Mouse (Mus musculus) Muller cell, postnatal 12 days (primary cell): ENCODE data around the gene Nckipsd.

Experiments
- DNase-seq: peaks from one replicate; pipeline ENCODE4 v3.0.0-alpha.2; 2015; ENCODE audit errors: inconsistent ontology term

The Nckipsd gene

DNA sequence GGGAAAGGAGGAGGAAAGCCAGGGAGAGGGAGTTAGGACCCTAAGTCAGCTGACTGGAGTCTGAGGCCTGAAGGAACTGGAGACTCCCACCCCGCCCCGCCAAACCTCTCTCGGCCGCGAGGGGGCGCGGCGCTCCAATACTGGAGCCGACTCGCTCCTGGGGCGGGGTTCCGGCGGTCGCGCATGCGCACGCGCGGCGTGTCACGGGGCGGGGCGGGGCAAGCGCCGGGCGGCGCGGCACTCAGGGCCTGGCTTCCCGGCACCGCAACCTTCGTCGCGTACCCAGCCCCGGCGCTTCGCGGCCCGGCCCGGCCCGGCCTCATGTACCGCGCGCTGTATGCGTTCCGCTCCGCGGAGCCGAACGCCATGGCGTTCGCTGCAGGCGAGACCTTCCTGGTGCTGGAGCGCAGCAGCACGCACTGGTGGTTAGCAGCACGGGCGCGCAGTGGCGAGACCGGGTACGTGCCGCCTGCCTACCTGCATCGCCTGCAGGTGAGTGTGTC, at the start of gene Nckipsd:
TSS of gene Nckipsd (plus strand) at position 206 of the 503 bp plus-strand sequence.
- DNase-seq = peak; percentile 94

DNA sequence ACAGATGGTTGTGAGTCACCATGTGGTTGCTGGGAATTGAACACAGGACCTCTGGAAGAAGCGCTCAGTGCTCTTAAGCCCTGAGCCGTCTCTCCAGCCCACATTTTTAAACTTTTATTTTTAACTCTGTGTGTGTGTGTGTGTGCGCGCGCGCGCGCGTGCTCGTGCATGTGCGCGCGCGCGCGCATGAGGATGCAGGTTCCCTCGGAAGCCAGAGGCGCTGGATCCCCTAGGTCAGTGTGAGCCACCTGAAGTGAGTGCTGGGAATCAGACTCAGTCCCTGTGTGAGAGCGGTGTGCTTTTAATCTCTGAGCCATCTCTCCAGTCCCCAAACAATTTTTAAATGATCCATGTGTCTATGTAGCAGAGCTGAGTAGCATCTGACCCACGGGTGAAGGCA, 49.0 kb upstream of the Nckipsd start:
- no peak for DNase-seq

DNA sequence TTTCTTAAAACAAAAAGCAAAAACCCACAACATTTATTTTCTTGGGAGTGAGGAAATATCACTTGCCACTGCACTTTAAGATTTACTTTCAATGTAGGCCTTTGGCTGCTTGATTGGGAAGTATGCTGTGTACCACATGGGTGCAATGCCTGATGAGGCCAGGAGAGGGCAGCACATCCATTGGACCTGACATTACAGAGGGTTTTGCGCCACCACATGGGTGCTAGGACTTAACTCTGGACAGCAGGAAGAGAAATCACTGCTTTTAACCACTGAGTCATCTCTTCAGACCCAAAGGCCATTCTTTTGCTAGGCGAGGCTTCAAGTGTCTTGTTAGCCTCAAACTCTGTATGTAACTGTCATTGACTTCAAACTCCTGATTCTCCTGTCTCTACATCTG, 48.4 kb upstream of the Nckipsd start:
- peak; percentile 10 for DNase-seq

DNA sequence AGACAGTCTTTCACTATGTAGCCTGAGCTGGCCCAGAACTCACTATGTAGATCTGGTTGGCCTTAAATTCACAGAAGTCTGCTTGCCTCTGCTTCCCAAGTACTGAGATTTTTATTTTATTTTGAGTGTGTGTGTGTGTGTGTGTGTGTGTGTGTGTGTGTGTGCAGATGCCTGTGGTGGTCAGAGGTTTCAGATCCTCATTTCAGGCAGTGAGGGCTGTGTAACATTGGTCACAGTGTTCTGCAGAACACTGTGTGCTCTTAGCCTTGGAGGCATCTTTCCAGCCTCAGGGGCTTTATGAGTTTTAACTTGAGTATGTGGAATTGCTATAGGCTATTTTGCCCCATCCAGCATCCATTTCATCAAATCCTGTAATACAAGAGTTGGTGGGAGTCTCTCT, 46.6 kb upstream of the Nckipsd start:
- no peak for DNase-seq

DNA sequence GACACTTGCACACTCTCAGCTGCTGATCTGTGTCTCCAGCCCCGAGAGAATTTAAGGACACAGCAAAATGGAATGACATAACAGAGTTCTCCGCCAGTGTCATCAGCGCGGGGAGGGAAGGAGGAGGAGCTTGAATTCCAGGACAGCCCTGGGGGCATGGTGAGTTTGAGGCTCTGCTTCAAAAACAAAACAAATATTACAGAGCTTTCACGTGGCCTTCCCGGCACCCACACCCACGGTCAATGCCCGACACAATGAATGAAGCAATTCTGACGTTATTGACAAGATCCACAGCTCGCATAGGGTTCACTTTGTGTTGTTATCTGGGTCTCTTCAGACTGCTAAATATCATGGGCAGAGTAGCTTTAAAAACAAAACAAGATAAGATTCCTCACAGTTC, 43.2 kb upstream of the Nckipsd start:
- DNase-seq = no peak

DNA sequence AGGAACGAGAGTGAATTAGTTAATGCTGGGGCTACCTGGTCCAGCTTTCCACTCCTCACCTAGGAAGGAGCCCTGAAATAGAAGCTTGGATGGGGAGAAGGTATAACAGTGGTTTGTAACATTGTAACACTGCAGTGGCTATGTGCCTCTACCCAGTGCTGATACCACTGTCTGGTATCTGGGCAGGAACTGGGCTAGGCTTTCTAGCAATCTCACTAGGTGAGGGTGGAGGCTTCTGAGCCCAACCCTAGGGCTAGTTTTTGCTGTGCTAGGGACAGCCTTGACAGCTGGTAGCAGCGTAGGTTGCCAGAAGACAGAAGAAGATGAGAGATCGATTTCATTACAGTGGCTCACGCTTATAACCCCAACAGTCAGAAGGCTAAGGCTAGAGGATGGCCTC, 31.6 kb upstream of the Nckipsd start:
- DNase-seq = no peak

DNA sequence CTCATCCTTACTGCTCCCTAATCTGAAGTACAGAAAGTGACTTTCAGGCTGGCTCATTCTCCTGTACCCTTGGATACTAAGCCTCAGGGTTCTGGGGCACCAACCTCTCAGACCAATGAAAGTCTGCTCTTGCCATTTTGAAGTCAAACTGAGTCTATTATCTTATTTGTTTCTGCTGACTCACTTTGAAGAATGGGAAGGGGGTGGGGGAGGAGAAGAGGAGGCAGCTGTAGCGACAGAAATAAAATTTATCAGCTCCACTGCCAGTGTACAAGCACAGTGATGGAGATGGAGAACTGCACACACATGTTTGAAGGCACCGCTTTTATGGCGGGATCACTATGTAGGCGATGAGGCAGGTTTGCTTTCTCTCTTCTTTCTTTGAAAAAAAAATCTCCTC, 30.9 kb upstream of the Nckipsd start:
- no peak for DNase-seq

DNA sequence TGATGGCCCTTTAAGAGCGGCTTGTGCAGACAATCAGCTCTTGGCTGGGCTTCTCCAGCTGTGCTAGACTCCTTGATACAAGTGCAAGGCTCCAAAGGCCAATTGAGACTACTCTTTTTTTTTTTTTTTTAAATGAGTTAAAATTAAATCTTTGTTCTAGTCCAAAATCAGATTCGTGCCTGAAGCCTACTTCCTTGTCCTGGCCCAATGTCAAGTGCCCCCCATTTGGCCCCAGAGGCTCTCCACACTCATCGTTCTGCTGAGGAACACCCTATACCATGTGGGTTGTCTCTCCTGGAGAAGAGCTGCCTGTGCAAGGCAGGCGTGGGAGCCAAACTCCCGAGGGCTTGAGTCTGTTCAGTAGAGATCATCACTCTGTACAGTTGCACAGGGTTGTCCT, 27.2 kb upstream of the Nckipsd start:
- no peak for DNase-seq

DNA sequence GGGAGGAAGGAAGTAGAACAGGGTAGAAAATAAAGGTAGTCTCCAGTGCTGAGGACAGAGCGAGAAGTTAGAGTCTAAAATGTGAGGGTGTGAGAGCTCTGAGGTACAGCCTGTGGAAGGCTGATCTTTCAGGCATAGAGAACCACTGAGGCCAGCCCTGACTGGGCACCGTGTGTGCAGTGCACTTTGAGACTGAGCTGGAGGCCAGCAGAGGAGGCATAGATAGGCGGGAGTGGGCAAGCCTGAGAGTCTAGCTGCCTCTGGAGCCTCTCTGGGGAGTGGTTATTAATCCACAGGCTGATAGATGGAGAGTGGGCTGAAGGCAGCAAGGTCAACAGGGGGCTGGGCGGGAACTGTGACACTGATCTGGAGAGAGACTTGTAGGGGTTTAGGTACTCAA, 26.3 kb upstream of the Nckipsd start:
- no peak for DNase-seq

DNA sequence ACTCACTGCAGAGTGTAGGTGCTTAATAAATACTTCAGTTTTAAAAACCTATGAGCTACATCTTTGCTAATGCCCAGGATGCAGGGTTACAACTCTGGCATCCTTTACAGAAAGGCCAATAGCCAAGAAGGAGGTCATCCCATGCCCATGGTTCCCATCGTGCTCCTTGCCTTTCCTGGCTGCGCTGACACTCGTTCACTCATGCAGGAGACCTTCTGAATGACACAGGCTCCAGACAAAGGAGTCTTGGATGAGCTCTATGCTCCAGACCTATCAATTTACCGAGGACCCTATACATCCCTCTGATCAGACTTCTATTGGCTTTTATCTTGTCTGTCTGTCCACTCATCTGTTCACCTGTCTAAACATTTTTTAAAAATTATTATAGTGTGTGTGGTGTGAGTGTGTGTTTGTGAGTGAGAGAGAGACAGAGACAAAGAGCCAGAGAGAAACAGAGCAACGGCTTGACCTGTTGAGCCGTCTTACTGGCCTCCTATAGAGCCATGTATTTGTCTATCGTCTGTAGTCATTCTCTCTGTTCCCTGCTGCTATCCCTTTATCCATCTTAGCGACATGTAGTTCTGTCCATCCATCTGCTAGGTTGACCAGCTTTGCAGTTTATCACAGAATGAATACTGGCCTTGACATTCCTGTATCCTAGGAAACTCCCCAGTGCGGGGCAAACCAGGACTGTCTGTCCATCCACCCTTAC, 25.2 kb upstream of the Nckipsd start:
- DNase-seq = no peak

DNA sequence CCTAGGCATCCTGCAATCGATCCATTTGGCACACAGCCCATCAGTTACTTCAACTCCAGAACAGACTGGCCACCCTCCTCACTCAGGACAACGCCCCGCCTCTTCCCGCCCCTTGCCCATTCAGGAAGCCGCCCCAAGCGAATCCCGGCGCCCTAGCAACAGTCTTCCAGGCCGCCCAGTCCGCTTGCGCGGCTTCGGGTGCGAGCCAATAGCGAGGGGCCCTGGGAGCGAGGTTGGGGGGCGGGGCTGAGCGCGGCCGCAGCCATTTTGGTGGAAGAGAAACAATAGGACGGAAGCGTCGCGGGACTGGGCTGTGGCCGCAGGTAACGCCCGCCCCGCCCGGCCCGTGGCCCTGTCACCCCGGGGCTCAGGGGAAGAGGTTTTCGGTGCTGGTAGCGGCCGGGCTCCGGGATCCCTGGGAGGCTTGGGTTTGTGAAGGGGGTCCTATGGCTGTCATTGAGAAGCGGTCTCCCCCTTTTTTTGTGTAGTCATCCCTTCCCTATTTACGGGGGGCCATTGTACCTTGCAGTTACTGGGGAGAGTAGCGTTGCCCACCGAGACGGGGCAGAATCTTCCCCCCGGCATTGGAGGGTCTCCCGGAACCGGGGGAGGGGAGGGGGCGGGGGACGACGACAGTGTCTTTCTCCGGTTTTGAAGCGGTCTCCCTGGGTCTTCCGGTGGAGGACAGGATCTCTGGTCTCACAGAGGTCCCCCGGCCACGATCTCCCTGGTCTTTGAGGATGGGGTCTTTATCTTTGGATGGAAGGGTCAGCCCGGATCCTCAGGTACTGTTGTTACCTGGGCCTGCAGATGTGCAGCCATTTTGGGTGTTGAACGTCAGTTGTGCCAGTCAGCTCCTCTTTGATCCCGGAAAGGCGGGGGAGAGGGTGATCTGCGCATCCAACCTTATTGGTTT, 24.4 kb upstream of the Nckipsd start, which contains the start of gene Ip6k2:
TSS of gene Ip6k2 (plus strand) at position 249 of the 916 bp plus-strand sequence.
- peak; percentile 98 for DNase-seq

DNA sequence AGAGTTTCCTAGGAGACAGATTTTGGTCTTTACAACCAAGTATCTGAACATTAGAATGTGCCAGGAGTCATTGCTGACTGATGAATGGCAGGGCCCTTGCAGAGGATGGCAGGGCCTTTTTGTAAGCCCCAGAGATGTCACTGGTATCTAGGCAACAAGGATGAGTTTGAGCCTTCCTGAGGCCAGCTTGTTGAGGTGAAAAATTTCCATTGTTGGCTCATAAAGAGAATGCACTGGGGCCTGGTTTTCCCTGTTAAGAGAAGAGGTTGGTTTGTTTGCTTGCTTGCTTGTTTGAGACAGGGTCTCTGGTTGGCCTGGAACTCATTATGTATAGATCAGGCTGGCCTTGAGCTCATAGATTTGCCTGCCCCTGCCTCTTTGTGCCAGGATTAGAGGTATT, 22.8 kb upstream of the Nckipsd start:
- DNase-seq = peak; percentile 45

DNA sequence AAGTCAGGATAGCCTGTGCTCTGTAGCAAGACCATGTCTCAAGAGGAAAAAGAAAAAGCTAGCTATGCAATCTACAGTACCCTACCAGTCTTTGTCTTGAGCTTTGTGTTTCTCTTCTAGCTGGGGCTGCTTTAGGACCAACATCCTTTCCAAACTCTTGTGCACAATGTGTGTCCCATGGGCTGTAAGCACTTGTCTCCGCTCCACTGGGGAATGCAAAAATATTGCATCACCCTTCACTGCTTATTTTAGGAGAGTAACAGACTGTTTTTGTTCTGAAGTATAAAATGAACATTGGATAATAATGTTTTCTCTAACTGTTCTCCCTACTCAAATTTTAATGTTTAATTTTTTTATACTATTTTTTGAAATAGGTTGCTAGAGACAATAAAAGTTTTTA, 21.7 kb upstream of the Nckipsd start:
- no peak for DNase-seq

DNA sequence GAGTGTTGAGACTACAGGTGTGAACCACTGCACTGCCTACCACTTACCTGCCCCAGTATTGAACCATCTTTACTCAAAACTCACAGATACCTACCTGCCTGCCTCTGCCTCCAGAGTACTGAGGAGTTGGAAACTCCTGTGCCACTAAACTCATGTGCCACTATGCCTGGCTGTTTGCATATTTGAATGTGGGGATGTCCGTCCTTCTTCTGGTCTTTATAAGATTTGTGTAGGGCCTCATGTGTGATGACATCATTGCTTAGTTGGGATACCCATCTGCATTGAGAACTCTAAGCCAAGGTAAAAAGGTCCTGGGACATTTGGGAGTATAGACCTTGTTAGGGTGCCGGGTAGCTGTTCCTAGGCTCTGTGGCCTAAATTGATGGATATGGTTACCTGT, 21.1 kb upstream of the Nckipsd start:
- no peak for DNase-seq

DNA sequence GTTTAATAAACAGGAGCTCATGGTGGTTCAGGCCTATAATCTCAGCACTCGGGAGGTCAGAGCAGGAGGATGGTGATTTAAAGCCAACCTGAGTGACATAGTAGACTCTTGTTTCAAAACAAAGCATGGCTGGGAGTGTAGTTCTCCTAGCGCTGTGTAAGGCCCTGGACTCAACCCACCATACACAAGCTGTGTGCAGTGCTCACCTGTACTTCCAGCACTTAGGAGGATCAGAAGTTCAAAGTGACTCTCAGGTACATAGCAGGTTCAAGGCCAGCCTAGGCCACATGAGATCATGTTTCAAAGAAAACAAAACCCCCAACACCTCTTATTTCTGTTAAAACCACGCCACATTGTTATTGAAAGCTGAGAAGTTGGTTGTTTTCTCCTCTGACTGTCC, 19.5 kb upstream of the Nckipsd start:
- no peak for DNase-seq

DNA sequence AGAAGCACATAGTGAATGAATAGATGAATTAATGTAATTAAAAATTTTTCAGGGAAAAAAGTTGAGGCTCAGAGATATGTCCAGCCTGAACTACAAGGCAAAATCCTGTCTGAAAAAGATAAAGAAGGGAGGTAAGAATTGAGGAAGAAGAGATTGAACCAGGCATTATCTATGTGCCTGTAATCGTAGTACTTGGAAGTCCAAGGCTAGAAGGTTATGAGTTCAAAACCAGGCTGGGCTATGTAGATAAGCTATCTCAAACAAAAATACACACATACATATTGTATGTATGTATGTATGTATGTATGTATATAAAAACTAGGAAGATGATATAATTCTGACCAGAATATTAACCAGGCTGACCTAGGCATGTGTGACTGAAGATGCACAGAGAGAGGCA, 15.9 kb upstream of the Nckipsd start:
- no peak for DNase-seq

DNA sequence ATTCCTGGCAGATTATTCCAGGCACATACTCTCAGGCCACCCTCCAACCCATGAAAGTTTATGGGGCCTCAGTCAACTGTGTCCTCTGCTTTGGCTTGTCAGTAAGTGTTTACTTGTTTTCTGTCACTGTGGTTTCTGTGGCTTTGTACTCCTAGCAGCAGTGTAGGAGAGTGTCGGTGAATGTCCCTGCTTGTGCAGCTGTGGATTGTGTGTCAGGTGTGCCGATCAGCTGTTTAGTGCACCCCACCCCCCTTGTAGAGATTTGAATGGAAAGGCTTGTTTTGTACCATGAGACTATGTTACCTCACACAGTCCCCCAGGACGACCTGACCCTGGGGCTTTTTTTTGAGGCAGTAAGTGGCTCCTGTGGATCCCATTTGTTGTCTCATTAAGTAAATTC, 15.4 kb upstream of the Nckipsd start:
- no peak for DNase-seq

DNA sequence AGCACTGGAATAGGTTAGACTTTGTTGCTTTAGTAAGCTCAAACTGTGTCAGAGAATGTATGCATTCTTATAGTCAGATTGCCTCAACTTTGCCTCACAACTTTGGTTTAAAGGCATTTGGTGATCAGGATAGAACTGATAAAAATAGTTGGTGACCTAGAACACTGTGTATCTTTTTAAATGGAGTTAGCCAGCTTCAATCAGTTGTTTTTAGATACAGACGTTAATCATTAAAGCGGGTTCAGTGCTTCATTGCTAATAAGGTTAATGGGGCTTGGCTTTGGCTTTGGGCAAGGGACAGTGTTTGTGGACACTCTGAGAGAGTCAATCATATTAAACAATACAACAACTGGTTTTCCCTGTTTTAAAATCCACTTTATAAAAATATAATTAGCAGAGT, 12.9 kb upstream of the Nckipsd start:
- DNase-seq = no peak

DNA sequence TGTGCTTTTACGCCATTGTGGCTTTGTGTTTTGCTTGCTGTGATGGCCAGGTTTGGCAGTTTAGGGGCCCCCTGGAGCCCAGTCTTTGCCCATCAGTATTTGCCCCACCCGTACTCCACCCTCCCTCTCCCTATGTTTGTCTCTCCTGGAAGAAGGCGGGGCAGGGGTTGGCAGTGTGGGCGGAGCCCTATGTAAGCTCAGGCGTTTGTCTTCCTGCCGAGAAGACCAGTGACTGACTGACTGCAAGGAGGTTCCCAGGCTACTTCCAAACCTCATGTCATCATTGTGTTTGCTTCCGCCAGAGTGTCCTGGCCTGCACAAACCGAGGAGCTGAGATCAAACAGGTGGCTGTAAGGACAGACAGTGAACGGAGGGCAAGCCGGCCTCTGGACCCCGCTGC, 12.4 kb upstream of the Nckipsd start:
- peak; percentile 72 for DNase-seq

DNA sequence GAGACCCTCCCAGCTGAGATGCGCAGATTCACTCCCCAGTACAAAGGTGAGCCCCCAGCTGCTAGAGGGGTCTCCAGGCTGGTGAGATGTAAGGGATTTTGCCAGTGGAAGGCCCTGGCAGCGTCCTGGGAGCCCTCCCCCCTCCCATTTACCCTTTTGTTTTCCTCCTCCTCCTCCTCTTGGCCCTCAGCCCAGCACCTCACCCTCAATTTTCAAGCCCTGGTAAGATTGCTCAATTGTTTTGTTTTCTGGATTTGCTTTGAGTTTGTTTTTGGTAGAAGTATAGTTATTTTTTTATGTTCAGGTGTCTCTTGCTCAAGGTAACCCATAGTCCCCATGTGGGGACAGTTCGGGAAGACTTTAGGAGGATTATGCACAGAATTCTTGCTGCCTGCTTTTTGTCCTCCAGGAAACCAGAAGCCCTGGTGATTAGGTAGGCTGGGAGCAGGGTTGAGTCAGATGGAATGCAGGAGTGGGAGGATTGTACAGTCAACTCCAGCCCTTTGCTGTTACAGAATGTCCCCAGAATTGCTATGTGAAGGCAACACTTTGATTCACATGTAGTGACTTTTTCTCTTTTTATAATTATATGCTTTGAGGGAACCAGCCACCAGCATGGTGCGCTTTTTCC, 11.7 kb upstream of the Nckipsd start:
- DNase-seq = peak; percentile 81

DNA sequence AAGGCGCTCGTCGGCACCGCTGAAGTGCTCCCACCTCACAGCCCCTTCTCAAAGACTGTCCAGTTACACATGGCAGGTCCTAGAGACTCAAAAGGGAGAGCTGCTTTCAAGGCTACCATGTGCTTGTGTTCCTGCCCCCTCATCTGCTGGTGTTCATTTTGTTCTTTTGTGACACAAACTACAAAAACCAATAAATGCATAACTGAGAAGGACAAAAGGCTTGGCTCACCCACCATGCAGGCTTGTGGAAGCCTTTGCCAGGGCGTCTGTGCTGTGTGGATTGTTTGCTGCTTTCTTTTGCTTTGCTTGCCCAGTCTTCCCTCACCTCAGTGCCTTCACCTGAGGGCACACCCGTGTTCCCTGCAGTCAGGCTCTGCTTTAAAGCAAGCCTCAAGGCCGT, 10.7 kb upstream of the Nckipsd start:
- peak; percentile 17 for DNase-seq

DNA sequence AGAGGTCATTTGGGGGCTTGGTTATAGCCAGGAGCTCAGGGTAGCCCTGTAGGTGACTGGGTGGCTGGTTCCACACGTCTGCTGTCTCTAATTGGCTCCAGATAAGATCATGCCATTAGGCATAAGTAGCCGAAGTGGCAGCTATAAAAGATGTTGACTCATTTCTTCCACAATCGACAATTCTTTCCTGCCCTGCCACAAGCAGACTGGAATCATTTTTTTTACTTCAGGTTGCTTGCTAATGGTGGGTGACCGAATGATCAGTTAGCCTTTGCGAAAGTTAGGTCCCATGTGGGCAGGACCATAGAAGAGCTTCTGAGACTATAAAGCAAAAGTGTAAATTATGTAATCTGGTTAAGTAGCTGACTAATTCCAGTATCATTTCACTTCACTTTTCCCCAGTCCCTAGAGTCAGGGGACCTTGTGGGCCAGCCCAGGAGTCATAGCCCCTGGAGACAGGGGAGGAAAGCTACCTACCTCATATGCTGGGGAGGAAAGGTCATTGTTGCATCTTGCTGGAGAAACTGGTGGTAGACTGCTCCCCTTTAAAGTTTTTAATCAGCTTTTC, 9.6 kb upstream of the Nckipsd start:
- no peak for DNase-seq
